Mouse (Mus musculus) T-cell, adult 2 months (primary cell): Measurements from ENCODE around the gene Il27.
A peak's percentile ranks its signal among the peaks of the same experiment; 100 is the strongest.

ENCODE experiments used
- DNase-seq: peaks from one replicate; pipeline ENCODE4 v3.0.0; 2022; ENCODE audit warnings: low spot score

The Il27 gene

DNA sequence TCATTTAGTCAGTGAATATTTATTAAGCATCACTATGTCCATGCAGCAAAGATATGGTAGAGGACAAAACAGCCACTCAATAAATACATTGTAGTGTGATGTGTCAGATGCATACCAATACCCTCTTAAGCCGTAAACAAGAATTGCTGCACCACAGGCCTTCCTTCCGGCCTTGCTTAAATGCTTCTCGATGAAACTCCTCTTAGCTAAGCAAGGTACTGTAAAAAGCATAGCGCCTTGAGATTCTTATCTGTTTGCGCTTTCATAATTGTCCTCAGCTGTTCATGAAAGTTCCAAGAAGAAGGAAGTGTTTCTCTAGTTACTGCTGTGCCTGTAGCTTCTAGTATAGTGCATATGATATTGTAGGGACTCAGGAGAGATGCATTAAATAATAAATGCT, 11.9 kb upstream of the Il27 start:
- peak; percentile 15 for DNase-seq

DNA sequence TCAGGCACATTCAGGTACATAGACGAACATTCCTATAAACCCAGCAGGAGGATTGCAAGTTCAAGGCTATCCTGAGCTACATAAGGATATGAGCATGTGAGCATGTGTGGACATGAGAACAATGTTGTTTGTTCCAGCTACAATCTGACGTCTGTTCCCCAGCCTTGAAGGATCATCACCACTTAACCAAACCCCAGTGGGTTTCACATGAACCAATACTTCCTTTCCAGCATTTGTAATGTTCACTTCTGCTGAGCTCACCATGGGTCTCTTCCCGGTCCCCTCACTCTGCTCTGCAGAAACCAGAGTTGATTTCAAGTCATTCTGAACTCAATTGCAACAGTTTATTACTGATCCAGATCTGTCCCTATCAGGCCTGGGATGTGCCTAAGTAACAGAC, 7.9 kb upstream of the Il27 start:
- no peak for DNase-seq

DNA sequence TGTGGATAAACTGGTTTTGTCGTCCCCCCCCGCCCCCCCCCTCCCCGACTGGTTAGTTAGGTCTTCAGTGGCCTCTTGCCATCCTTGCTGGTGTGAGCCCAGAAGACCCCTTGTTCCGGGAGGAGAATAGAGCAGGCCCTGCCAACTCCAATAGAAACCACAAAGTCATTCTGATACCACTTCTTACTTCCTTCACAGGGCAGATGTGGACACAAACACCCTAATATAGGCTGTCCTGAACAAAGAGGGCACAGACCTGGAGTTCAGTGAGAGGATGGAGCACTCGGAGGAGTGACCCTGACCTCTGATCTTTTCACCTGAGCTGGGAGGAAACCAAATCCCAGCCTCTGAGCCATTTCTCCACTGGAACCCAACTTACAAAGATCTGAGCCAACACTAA, 7.2 kb upstream of the Il27 start:
- no peak for DNase-seq

DNA sequence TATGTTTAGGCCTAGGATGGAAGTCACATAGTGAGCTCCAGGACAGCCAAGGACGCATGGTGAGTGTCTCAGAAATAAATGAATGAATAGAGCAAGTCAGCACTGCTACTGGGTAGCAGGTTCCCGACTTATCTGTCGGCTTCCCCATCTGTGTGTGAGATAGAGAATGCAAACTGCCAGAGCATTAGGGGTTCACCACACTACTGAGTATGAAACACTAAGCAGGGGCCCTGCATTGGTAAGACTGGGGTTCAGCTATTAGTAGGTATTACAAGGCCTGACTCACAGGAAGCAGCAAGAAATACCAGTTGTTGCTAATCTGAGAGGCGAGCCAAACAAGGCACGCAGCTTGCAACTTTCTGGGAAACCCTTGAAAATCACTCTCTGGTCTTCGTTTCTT, 4.2 kb upstream of the Il27 start:
- DNase-seq, result no peak

DNA sequence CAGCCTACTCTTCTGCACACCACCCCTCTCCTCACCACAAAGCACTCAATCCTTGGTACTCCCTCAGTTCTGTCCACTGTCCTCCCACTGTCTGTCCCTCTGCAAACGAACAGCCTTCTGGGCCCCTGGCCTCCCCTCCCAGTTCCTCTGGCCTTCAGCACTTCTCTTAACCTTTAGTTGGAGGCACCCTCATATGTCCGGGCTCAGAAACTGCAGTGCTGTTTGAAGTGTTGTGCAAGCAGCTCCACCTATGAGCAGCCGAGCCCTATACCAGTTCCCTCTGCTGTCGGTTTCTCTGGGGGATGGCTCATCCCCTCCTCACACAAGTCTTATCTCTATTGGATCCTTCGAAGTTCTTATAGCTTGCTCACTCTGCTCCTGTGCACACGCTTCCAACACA, 1.7 kb upstream of the Il27 start:
- no peak for DNase-seq

DNA sequence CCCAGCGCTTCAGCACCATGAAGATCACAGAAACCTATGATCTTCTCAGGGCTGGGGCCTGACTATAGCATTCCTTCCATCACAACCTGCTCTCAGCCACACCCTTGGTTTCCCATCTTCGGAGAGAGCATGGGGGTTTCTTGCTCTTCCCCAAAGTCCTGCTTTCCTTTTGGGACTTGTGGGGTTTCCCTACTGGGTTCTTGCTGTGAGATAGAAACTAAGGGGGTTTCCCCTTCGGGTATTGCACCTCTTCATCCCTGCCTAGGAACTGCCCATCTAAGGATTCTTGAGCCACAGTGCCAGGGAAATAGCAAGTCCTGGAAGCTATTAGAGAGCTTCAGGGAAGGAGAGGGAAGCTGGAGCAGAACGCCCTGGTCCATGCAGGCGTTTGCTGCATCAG, 1.1 kb upstream of the Il27 start:
- no peak for DNase-seq

DNA sequence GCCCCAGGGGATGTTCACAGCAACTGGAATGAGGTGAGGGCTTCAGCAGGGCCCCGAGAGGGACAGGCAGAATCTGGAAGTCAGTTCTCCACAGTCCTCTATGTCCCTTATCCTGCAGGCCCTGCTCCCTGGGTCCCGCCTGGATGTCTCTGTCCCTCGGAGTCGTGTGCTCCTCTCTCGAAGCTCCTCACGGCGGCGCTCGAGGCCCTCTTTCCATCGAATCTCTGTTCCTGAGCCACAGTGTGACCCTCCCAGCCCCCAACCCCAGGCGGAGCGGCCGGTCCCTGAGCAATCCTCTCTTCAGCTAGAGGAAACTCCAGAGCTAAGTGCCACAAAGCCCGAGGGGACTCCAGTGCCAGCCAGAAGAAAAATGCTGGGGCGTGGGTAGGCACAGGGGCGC, 7.0 kb downstream of the Il27 start:
- no peak for DNase-seq

DNA sequence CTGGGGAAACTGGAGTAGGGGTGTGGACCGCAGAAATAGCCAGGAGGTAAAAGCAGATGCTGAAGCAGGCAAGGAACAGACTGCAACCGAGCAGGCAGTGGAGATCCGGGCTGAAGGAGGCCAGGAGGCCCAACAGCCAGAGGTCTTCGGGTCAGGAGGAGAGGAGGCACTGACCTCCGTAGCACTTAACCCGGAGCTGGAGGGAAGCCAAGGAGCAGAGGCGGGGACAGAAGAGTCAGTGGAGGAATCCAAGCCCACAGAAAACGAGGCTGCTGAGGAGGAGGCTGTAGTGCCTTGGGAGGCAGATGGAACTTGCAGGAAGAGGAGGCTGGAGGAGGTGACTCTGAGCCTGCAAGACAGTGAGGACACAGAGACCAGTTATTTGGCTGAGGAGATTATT, 7.9 kb downstream of the Il27 start:
- DNase-seq, result no peak

DNA sequence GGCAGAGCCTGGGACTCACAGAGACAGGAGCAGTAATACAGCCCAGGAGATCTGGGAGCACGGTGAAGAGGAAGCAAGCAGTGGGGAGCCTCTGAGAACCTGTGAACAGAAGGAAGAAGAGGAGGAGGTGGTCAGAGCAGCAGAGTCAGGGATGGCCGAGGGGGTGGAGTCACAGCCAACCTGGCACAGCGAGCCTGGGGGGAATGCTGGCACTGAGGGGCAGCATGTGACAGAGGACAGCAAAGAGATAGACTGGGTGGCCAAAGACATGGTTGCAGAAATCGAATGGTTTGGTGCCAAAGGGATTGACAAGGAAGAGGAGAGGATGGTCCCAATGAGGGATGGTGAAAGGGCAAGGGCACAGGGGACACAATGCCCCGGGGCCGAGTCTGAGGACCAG, 9.0 kb downstream of the Il27 start, which contains the start of gene Cln3:
Cln3 (minus strand) TSS at position 101 of the 400 bp plus-strand sequence.
- DNase-seq, result no peak

DNA sequence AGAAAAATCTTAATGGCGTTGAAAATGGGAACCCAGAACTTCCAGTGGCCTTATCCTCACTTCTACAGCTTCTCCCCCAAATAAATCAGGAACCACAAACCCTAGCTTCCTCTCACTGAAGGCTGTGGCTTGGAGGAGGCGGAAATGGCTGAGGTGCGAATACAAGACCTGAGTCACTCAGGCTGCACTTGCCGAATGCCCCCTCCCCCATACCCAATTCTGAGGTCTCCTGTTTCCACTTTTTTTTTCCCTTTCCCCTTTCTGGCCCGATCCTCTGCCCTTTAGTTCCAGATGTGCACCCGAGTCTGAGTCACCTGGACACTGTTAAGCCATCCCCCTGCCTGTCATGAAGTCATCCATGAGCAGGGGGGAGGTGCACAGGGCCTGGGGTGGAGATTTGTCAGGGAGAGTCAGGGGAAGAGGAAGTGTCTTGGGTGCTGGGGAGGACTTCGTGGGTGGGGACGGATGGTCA, 10.2 kb downstream of the Il27 start, which contains the start of gene Apobr:
Apobr (plus strand) TSS at position 437 of the 472 bp plus-strand sequence.
- DNase-seq, result peak; percentile 57

DNA sequence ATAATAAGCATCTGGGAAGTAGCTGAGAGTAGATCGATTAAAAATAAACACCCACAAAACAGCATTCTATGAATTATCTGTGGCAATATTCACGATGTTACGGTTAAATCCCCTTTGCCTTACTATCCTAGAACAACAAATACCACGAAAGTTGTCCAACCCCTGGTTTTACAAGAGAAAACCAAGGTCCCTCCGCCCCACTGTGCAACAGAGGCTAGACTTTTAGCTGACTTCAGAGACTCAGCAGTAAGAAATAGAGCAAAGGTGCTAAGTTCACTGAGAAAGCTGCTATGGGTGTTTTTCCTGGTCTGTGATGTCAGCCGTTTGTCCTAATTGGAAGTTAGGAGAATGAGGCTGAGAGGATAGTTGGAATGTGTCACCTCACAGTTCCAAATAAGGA, 11.0 kb downstream of the Il27 start:
- no peak for DNase-seq

DNA sequence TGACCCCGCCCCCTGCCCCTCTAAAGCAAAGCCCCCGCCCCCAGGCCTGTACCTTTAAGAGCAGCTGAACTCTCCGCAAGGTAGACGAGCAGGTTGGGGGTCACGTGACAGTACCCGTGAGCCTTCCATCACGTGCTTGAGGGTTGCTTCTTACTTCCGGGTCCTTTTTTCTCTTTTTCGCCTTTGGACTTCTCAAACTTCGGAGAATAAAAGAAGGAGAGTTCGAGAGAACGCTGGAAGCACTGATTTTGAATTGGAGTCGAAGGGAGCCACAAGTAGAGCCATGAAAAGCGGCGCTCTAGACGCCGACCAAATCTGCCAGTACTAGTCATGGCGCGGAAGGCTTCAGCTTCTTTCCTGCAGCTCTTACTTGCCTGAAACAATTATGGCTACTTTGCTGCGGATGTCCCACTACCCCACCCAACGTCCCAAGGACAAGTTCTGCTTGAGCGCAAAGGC, 11.5 kb downstream of the Il27 start:
- DNase-seq, result peak; percentile 83

DNA sequence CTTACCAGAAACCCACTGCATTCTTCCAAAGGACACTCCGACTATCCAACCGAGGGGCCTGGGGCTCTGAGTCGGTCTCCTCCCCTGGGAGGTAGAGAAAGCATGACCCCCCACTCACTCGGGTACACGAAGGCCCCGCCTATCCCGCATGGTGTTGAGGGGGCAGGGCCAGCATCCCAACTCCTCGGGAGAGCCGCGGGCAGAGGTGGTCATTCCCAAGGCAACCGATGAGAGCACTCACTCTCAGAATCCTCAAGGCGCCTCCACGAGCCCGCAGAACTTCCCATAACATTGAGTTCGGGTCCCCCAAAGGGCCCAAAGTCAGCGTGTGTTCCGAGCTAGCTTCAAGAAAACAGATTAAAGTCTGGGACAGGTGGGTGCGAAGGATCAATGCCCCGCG, 12.0 kb downstream of the Il27 start:
- DNase-seq, result no peak

DNA sequence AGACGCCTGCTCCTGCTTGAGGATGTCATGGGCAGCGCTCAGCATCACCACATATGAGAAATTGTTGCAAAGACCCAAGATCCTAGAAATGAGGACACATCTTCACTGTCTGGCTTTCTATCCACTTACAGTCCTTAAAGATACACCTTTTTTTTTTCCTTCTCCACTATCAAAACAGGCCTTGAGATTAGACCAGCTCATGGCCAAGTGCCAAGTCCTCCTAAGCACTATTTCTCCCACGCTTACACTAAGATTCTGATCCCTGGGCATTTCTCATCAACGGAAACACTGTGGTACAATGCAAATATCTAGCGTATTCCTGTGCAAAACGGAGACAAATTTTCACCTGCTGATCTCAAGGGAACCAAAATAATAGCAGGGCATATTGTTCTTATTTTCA, 13.1 kb downstream of the Il27 start:
- no peak for DNase-seq

DNA sequence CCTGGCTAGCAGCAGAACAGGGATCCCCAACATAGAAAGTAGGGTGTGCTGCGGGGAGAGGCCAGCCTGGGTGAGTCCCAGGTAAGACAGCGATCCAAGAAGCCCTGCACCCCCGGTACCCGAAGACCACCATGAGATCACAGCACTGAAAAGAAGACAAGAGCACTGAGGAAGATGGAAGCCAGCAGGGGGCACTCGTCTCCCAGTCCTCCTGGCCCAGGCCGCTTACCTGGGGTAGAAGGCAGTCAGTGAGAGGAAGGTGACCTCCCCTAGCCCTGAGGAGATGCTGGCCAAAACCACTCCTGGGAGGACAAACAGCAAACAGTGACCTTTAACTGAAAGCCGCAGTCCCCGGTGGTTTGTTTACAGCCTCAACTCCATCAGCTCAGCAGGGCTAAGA, 15.6 kb downstream of the Il27 start:
- peak; percentile 39 for DNase-seq

DNA sequence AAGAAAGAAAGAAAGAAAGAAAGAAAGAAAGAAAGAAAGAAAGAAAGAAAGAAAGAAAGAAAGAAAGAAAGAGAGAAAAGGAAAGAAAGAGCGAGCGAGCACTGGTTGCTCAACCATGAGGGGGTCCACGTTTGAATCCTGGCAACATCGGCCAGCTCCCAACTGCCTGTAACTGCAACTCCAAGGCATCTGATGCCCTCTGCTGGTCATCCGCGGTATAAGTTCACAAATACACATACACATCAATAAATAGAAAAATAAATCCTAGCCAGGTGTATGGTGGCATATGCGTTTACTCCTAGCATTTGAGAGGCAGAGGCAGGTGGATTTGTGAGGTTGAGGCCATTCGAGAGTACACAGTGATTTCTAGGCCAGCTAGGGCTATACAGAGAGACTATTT, 17.8 kb downstream of the Il27 start:
- DNase-seq, result peak; percentile 47

DNA sequence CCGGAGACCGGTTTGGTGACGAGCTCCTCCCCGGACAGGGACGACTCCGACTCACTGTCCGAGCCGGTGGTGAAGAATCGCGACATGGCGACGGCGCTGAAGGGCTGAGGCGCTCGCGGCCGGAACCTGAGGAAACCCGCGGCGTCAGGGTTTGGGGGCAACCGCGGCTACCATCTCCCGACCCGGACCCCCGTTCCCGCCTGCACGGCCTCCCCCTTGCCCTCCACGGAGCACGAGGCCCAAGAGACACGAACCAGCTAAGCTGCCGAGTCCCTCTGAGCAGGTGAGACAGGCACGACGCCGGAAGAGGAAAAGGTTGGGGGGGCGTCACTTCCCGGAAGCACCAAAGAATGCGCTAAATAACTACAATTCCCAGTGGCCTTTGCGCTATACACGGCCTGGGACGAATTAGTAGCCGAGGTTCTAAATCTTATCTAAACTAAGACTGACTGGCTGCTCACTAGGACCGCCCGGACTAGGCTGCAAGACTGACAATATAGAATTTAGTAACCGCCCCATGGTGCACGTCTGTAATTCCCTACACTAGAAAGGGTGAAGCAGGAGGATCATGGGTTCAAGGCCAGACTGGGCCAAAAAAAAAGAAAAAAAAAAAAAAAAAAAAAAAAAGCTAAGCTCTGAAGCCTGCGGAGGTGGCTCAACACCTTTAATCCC, 28.5 kb downstream of the Il27 start, which contains the start of gene Eif3c:
Eif3c (minus strand) TSS at position 318 of the 672 bp plus-strand sequence.
- DNase-seq, result peak; percentile 89

DNA sequence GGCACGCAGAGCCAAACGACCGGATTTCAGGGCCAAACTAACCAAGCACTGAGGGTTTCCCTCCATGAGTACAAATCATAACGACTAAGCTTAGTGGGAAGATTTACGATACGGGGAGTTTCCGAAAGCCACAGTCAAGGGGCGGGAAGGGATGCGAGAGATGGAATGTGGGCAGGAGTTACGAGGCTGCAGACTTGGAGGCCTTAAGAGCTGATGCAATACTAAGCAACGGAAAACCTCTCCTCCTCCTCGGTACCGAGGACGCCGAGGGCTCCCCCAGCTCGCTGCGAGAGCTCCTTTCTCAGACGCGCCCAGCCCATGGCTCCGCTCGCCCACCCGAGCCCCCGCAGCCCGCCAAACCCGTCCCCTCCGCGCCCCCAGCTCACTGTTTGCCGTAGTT, 29.0 kb downstream of the Il27 start:
- DNase-seq, result no peak

DNA sequence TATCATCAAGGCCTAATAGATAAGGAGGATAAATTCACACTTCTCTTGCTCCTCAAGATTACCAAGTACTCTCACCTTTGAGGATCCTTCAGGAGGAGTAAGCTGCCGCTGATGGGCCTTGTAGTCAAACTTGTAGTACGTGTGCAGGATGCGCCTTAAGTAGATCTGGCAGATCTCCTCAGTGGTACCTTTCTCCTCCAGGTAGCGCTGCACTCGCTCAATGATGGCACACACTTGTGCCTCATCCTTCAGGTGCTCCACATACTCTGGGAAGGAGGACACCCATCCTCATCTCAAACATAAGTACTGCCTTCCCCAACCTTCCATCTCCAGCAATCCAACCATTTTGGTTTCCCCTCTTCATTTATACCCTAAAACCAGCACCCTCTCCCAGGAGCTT, 38.1 kb downstream of the Il27 start:
- no peak for DNase-seq

DNA sequence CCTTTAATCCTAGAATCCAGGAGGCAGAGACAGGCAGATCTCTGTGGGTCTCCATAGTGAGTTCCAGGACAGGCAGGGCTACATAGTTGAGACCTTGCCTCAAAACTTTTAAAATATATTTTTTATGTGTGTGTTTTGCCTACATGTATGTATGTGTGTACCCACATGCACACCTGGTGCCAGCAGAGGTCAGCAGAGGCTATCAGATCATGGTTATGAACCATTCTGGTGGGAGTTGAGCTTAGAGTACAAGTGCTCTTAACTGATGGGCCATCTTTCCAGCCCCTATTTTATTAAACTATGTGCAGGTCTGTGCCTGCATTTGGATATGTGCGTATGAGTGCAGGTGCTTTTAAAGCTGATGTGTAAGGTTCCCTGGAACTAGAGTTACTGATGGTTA, 39.9 kb downstream of the Il27 start:
- DNase-seq, result peak; percentile 30

DNA sequence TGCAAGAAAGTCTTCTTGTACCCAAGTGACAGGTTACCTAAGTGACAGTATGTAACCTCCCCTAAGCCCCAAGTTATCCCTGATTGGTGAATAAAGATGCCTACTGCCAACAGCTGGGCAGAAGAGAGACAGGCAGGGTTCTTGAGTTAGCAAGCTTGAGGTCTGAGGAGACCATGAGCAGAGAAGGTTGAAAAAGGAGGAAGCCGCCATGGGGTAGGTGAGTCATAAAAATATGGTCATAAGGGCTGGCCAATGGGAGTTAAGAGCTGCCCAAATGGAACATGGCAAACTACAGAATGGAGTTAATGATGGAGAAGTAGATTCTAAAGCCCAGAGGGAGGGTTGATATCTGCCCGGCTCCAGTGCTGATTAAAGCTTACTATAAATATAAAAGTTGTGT, 49.1 kb downstream of the Il27 start:
- no peak for DNase-seq

DNA sequence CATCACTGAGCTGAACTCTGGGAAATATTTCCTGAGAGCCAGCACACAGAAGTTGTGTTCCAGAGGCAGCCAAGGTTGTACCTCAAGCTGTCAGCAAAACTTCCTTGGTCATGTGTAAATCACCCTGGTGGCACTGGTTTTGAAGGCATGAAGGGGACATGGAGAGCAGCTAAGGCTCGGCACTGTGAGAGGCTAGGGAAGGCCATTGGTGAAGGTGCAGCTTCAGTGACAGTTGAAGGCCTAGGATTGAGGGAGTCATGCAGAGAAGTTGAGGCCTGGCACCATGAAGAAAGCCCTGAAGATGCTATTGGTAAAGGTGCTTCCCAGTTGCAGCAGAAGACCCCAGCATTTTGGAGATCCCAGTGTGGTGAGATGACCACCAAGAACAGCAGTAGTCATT, 53.1 kb downstream of the Il27 start:
- no peak for DNase-seq
